Mouse (Mus musculus): ENCODE results near the gene Sds. TPM values are rescaled to one million over a fixed set of nuclear protein-coding genes. Genes with fewer than 3 reads are reported as not detected.

Gene Sds
- polyA plus RNA-seq, 1 experiment from 2014 or later: not detected

DNA sequence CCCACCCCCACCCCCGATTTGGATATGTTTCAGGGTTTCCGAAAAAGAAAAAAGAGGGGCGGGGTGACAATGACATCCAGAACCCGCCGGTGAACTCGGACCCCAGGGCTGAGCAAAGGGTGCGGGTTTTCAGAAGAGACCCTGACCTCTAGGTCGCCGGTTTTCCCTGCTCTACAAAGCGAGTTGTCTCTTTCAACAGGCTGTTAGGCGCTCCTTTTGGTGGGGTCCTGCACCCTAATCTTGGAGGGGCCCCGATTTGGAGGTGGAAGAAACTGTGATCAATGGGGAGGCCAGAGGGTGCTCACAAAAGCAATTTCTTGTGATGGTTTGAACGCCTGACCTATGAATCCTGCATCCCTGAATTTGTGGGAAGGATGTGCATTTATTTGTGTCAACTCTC, 37.9 kb upstream of the Sds start:
- no peaks in the 10 kb centered on the region for H3K36me3 ChIP-seq (ENCODE audit: control insufficient read depth, insufficient read depth, low read length)
- no peak overlapping the region for H3K4me2 ChIP-seq
- H3K27me3 ChIP-seq (ENCODE audit: control insufficient read depth, insufficient read depth, low read length): peaks cover 73% of the 10 kb centered on the region
- H3K27ac ChIP-seq (ENCODE audit: low read depth, low read length): no peak overlapping the region
- H3K4me3 ChIP-seq (ENCODE audit: low read depth, low read length): no peak overlapping the region
- no peak for ATAC-seq (replicated peaks; ENCODE audit: insufficient number of reproducible peaks, low FRiP score, low TSS enrichment)
- WGBS (ENCODE audit: insufficient replicate concordance): under 1% methylated on average over 13 of the region's 13 CpGs
- H3K4me1 ChIP-seq (ENCODE audit: control insufficient read depth, insufficient read depth, low read length): peaks cover 17% of the 10 kb centered on the region
- no peak overlapping the region for H3K9ac ChIP-seq (ENCODE audit: low read depth, low read length)
- H3K9me3 ChIP-seq (replicated peaks; ENCODE audit: control insufficient read depth, low read length): no peaks in the 10 kb centered on the region

DNA sequence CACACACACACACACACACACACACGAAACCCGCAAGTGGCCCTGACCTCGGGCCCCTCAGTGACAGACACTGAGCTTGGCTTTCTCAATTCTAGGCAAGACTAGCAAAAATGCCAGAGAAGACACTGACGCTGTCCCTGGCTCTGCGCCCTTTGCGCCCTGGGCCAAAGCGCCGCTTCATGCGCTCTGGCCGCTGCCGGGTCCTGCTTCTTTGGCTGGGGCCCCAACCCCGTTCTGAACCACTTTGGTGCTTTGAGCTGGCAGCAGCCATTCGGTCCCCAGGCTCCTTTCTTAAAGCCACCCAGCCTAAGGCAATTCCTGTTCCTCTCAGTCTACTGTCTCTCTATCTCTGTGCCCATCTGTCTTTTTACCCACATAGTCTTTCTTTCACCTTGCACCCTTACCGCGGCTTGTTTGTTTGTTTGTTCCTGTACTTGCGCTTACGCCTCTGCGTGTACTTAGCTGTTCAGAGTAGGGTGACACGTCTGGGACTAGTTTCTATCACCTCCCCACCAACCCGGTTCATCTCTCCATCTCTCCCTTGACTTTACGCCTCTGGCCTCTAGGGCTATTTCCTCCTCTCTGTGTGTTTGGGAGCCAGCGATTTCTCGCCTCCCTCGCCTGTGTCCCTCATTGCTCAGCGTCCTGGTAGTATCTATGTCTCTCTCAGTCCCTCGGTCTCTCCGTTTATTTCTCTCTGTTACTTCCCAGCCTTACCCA, 37.2 kb upstream of the Sds start:
- peaks cover 68% of the 10 kb centered on the region for H3K27me3 ChIP-seq (ENCODE audit: control insufficient read depth, insufficient read depth, low read length)

DNA sequence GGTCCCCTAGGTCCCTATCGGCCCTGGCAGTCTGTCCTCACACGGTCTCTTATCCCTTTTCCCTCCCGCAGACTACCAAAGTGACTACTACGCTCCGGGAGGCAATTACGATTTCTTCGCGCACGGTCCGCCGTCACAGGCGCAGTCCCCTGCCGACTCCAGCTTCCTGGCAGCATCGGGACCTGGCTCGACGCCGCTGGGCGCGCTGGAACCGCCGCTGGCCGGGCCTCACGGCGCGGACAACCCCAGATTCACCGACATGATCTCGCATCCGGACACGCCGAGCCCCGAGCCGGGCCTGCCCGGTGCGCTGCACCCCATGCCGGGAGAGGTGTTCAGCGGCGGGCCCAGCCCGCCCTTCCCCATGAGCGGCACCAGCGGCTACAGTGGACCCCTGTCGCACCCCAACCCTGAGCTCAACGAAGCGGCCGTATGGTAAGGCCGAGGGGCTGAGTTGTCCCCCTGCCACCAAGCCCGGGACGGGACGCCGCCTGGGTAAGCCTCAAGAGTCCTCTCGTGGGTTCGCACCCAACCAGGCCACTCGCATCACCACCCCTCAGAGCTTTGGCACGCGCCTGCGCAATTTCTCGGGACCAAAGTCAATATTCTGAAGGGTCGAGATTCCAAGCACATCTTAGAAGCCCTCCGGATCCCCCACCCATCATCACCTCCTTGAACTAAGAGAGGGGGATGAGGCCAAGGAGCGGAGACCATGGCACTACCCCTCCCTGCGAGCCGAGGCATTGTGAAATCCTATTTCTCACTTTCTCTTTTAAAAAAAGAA, 36.2 kb upstream of the Sds start:
- Histone ChIP-seq H3K4me3 (ENCODE audit: low read depth, low read length) (peak overlapping the region; percentile 37), H3K27me3 (ENCODE audit: control insufficient read depth, insufficient read depth, low read length) (peaks cover 64% of the 10 kb centered on the region), H3K36me3 (ENCODE audit: control insufficient read depth, insufficient read depth, low read length) (no peaks in the 10 kb centered on the region), H3K27ac (ENCODE audit: low read depth, low read length) (no peak overlapping the region), H3K9me3 (replicated peaks; ENCODE audit: control insufficient read depth, low read length) (no peaks in the 10 kb centered on the region), H3K9ac (ENCODE audit: low read depth, low read length) (no peak overlapping the region), H3K4me1 (ENCODE audit: control insufficient read depth, insufficient read depth, low read length) (peaks cover 17% of the 10 kb centered on the region), H3K4me2 (peak overlapping the region; percentile 59)
- under 1% methylated on average over 59 of the region's 61 CpGs for WGBS (ENCODE audit: insufficient replicate concordance)
- no peak for ATAC-seq (replicated peaks; ENCODE audit: insufficient number of reproducible peaks, low FRiP score, low TSS enrichment)

More for the DNA sequence above, 37.2 kb upstream of the Sds start:
- Histone ChIP-seq H3K9ac (ENCODE audit: low read depth, low read length) (no peak overlapping the region), H3K36me3 (ENCODE audit: control insufficient read depth, insufficient read depth, low read length) (no peaks in the 10 kb centered on the region), H3K9me3 (replicated peaks; ENCODE audit: control insufficient read depth, low read length) (no peaks in the 10 kb centered on the region), H3K27ac (ENCODE audit: low read depth, low read length) (no peak overlapping the region), H3K4me2 (no peak overlapping the region), H3K4me1 (ENCODE audit: control insufficient read depth, insufficient read depth, low read length) (peaks cover 17% of the 10 kb centered on the region), H3K4me3 (ENCODE audit: low read depth, low read length) (no peak overlapping the region; the same call in 1 of the 2 replicates)
- 2% methylated on average over 27 of the region's 27 CpGs for WGBS (ENCODE audit: insufficient replicate concordance)
- ATAC-seq (replicated peaks; ENCODE audit: insufficient number of reproducible peaks, low FRiP score, low TSS enrichment): no peak

DNA sequence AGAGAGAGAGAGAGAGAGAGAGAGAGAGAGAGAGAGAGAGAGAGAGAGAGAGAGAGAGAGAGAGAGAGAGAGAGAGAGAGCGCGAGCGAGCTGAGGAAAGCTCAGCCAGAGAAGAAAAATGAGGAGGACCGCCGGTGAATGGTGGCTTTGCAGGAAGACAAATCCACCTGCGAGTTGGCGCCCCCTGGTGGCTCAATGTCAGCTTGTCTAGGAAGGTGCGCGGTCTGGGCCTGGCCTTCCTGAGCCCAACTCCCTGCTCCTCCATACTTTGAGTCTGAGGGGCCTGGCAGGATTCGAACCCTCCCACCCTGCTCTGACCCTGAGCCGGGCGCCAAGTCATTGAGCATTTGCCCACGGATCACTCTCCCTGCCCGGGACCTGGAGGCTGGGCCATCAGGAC, 35.6 kb upstream of the Sds start:
- Histone ChIP-seq H3K27me3 (ENCODE audit: control insufficient read depth, insufficient read depth, low read length) (peaks cover 62% of the 10 kb centered on the region), H3K9me3 (replicated peaks; ENCODE audit: control insufficient read depth, low read length) (no peaks in the 10 kb centered on the region), H3K36me3 (ENCODE audit: control insufficient read depth, insufficient read depth, low read length) (no peaks in the 10 kb centered on the region), H3K4me2 (peak overlapping the region; percentile 59), H3K4me1 (ENCODE audit: control insufficient read depth, insufficient read depth, low read length) (peaks cover 14% of the 10 kb centered on the region), H3K9ac (ENCODE audit: low read depth, low read length) (no peak overlapping the region), H3K27ac (ENCODE audit: low read depth, low read length) (no peak overlapping the region), H3K4me3 (ENCODE audit: low read depth, low read length) (peak overlapping the region; percentile 37)
- no peak for ATAC-seq (replicated peaks; ENCODE audit: insufficient number of reproducible peaks, low FRiP score, low TSS enrichment)
- WGBS (ENCODE audit: insufficient replicate concordance): 5% methylated on average over 14 of the region's 14 CpGs

DNA sequence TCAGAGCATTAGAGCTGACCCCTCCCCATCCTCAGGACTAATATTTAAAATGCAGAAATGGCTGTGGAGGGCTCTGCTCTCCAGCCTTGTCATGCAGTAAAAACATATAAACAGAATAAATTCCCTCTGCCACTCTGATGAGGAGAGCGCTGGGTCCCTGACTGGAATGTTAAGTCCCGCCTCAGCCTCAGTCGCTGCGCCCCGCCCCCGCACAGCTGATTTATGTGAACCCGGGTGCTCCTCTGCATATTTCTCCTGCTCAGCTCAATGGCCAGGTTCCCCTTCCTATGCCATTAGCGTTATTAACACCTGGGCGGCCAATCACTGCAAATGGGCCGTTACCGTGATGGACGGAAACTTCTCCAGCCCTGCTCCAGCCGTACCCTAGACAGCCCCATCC, 29.0 kb upstream of the Sds start:
- Histone ChIP-seq H3K27me3 (ENCODE audit: control insufficient read depth, insufficient read depth, low read length) (peaks cover 29% of the 10 kb centered on the region), H3K4me2 (no peak overlapping the region), H3K9ac (ENCODE audit: low read depth, low read length) (no peak overlapping the region), H3K36me3 (ENCODE audit: control insufficient read depth, insufficient read depth, low read length) (no peaks in the 10 kb centered on the region), H3K4me3 (ENCODE audit: low read depth, low read length) (no peak overlapping the region), H3K9me3 (replicated peaks; ENCODE audit: control insufficient read depth, low read length) (no peaks in the 10 kb centered on the region), H3K27ac (ENCODE audit: low read depth, low read length) (no peak overlapping the region), H3K4me1 (ENCODE audit: control insufficient read depth, insufficient read depth, low read length) (no peaks in the 10 kb centered on the region)
- WGBS (ENCODE audit: insufficient replicate concordance): 35% methylated on average over 13 of the region's 13 CpGs
- no peak for ATAC-seq (replicated peaks; ENCODE audit: insufficient number of reproducible peaks, low FRiP score, low TSS enrichment)

DNA sequence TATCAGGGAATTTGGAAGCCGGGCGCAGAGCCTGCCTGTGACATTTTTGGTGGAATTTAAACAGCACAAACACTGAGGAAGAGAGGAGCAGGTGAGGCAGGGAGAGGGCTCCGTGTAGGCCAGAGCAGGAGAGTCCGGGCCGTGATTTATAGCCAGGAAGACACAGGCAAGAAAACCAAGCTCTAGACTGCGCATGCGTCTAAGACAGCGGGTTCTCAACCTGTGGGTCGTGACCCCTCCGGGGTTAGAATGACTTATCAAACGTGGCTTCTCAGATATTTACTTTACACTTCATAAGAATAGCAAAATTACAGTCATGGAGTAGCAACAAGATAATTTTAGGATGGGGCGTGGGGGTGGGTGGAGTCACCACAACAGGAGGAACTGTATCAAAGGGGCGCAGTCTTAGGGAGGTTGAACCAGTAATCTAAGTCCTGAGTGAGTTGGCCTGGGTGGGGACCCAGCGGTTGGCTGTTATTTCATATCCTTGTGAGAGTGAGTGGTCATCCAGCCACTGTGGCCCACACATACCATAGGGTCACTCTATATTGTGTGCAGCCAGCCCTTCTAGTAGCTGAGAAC, 21.5 kb upstream of the Sds start:
- no peaks in the 10 kb centered on the region for H3K9me3 ChIP-seq (replicated peaks; ENCODE audit: control insufficient read depth, low read length)
- H3K4me1 ChIP-seq (ENCODE audit: control insufficient read depth, insufficient read depth, low read length): no peaks in the 10 kb centered on the region
- no peak overlapping the region for H3K9ac ChIP-seq (ENCODE audit: low read depth, low read length)
- H3K4me3 ChIP-seq (ENCODE audit: low read depth, low read length): no peak overlapping the region
- peaks cover 23% of the 10 kb centered on the region for H3K27me3 ChIP-seq (ENCODE audit: control insufficient read depth, insufficient read depth, low read length)
- no peak overlapping the region for H3K4me2 ChIP-seq
- H3K36me3 ChIP-seq (ENCODE audit: control insufficient read depth, insufficient read depth, low read length): no peaks in the 10 kb centered on the region
- no peak for ATAC-seq (replicated peaks; ENCODE audit: insufficient number of reproducible peaks, low FRiP score, low TSS enrichment)
- H3K27ac ChIP-seq (ENCODE audit: low read depth, low read length): no peak overlapping the region
- WGBS (ENCODE audit: insufficient replicate concordance): 54% methylated on average over 14 of the region's 14 CpGs

DNA sequence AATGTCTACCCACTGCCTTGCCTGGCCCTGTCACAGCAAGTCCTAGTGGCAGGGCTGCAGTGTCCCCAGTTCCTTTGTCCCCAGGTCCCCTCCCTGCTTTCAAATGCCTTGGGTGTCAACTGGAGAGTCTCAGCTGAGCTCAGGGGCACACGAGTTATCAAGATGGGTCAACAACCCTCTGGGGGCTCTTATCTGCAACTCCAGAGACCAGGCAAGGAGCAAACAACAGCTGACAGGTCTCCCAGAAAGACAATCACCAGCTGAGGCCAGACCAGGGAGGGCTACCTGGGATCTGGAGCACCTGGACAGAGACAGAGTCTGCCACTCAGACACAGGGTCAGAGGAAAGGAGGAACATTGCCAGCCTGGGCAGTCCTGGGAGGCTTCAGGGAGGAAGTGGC, 20.1 kb upstream of the Sds start:
- ATAC-seq (replicated peaks; ENCODE audit: insufficient number of reproducible peaks, low FRiP score, low TSS enrichment): 0 out of 2 replicates have a peak, but pooled peaks have one; percentile 36
- Histone ChIP-seq H3K4me1 (ENCODE audit: control insufficient read depth, insufficient read depth, low read length) (no peaks in the 10 kb centered on the region), H3K27ac (ENCODE audit: low read depth, low read length) (no peak overlapping the region), H3K9ac (ENCODE audit: low read depth, low read length) (no peak overlapping the region), H3K4me2 (no peak overlapping the region), H3K4me3 (ENCODE audit: low read depth, low read length) (no peak overlapping the region), H3K9me3 (replicated peaks; ENCODE audit: control insufficient read depth, low read length) (no peaks in the 10 kb centered on the region), H3K36me3 (ENCODE audit: control insufficient read depth, insufficient read depth, low read length) (no peaks in the 10 kb centered on the region), H3K27me3 (ENCODE audit: control insufficient read depth, insufficient read depth, low read length) (peaks cover 23% of the 10 kb centered on the region)
- 9% methylated on average over 1 of the region's 1 CpGs for WGBS (ENCODE audit: insufficient replicate concordance)

DNA sequence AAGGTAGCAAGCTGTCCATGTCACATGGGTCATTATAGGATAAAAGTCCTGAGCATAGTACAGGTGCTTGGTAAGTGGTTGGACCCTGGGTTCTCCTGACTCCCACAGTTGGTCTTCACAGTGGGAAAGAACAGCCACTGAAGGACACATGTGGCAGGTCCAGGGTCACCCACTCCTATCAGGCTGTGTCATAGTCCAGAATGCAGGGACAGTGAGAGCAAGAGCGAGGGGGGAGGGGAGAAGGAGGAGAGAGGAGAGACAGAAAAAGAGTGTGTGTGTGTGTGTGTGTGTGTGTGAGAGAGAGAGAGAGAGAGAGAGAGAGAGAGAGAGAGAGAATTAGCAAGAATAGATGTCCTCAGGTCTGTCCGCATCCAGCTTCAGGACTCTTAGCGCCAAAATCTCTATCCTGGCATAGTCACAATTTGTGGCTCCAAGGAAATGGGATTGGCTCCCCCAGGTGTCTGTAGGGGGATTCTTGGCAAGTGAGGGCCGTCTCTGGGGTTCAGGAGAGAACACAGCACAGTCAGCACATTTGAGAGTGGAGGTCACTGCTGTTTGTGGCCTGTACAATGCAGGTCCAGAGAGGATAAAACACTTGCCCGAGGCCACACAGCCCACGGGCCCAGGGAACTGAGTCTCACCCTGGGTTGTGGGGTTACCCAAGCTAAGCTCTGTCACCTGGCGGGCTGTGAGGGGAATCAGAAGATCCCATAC, 19.3 kb upstream of the Sds start:
- WGBS (ENCODE audit: insufficient replicate concordance): 52% methylated on average over 7 of the region's 7 CpGs
- Histone ChIP-seq H3K36me3 (ENCODE audit: control insufficient read depth, insufficient read depth, low read length) (no peaks in the 10 kb centered on the region), H3K27me3 (ENCODE audit: control insufficient read depth, insufficient read depth, low read length) (peaks cover 27% of the 10 kb centered on the region), H3K9ac (ENCODE audit: low read depth, low read length) (no peak overlapping the region), H3K9me3 (replicated peaks; ENCODE audit: control insufficient read depth, low read length) (no peaks in the 10 kb centered on the region), H3K4me2 (no peak overlapping the region), H3K4me1 (ENCODE audit: control insufficient read depth, insufficient read depth, low read length) (no peaks in the 10 kb centered on the region; the same call in 1 of the 2 replicates), H3K27ac (ENCODE audit: low read depth, low read length) (no peak overlapping the region), H3K4me3 (ENCODE audit: low read depth, low read length) (no peak overlapping the region)
- no peak for ATAC-seq (replicated peaks; ENCODE audit: insufficient number of reproducible peaks, low FRiP score, low TSS enrichment)

All from heart, embryonic 11.5 days (tissue).